Mouse (Mus musculus): ENCODE data around the gene Vmn1r94. TPM values are rescaled to one million over a fixed set of nuclear protein-coding genes. Genes with fewer than 3 reads are reported as not detected.
"Not testable (repeated sequence)": the region's sequence is repeated elsewhere in the genome, so short reads cannot be mapped to it uniquely, and the experiment has no call there.

Gene Vmn1r94
- not detected in 2 replicates for polyA plus RNA-seq (2015; fragmentation: Nextera tagmentation; extraction: Ambion mirVana)

GRCm38 (mm10) chr7:20168277-20168676, at the start of gene Vmn1r94:
TSS of gene Vmn1r94 (minus strand) at chr7:20168377.
- ATAC-seq; H3K27ac ChIP-seq (ENCODE audit: low read length): not testable (repeated sequence)
- WGBS = no CpG with 5 or more reads among the region's 3 CpGs

GRCm38 (mm10) chr7:20205507-20205906, 37.3 kb upstream of the Vmn1r94 start, which contains the start of gene Gm6164:
TSS of gene Gm6164 (minus strand) at chr7:20205607.
- WGBS = no CpG with 5 or more reads among the region's 2 CpGs

More at GRCm38 (mm10) chr7:20168277-20168676, at the start of gene Vmn1r94:
- not testable (repeated sequence) for H3K27me3 ChIP-seq (replicated peaks; ENCODE audit: control insufficient read depth, insufficient read depth, low read length); H3K36me3 ChIP-seq (ENCODE audit: control insufficient read depth, insufficient read depth, low read length); H3K4me3 ChIP-seq (ENCODE audit: low read length); H3K4me1 ChIP-seq (ENCODE audit: control insufficient read depth, insufficient read depth, low read length); H3K4me2 ChIP-seq (ENCODE audit: low read depth, low read length); H3K9ac ChIP-seq (ENCODE audit: low read depth, low read length); H3K9me3 ChIP-seq (ENCODE audit: control insufficient read depth, low read length)

GRCm38 (mm10) chr7:20193410-20193809, 25.2 kb upstream of the Vmn1r94 start, which contains the start of gene Vmn1r95:
TSS of gene Vmn1r95 (plus strand) at chr7:20193710.
- H3K4me3 ChIP-seq (ENCODE audit: low read length); H3K4me2 ChIP-seq (ENCODE audit: low read depth, low read length); H3K9me3 ChIP-seq (ENCODE audit: control insufficient read depth, low read length); H3K27ac ChIP-seq (ENCODE audit: low read length); H3K4me1 ChIP-seq (ENCODE audit: control insufficient read depth, insufficient read depth, low read length); H3K9ac ChIP-seq (ENCODE audit: low read depth, low read length); ATAC-seq; H3K36me3 ChIP-seq (ENCODE audit: control insufficient read depth, insufficient read depth, low read length); H3K27me3 ChIP-seq (replicated peaks; ENCODE audit: control insufficient read depth, insufficient read depth, low read length): not testable (repeated sequence)
- WGBS = no CpG with 5 or more reads among the region's 3 CpGs

More at GRCm38 (mm10) chr7:20205507-20205906, 37.3 kb upstream of the Vmn1r94 start, which contains the start of gene Gm6164:
- not testable (repeated sequence) for H3K4me3 ChIP-seq (ENCODE audit: low read length); H3K4me1 ChIP-seq (ENCODE audit: control insufficient read depth, insufficient read depth, low read length); H3K36me3 ChIP-seq (ENCODE audit: control insufficient read depth, insufficient read depth, low read length); H3K27me3 ChIP-seq (replicated peaks; ENCODE audit: control insufficient read depth, insufficient read depth, low read length); H3K9ac ChIP-seq (ENCODE audit: low read depth, low read length); H3K4me2 ChIP-seq (ENCODE audit: low read depth, low read length); ATAC-seq; H3K27ac ChIP-seq (ENCODE audit: low read length); H3K9me3 ChIP-seq (ENCODE audit: control insufficient read depth, low read length)

GRCm38 (mm10) chr7:20138988-20139387, 29.2 kb downstream of the Vmn1r94 start, which contains the start of gene Vmn1r93:
TSS of gene Vmn1r93 (minus strand) at chr7:20139088.
- not testable (repeated sequence) for H3K4me2 ChIP-seq (ENCODE audit: low read depth, low read length); ATAC-seq; H3K27ac ChIP-seq (ENCODE audit: low read length); H3K9me3 ChIP-seq (ENCODE audit: control insufficient read depth, low read length); H3K9ac ChIP-seq (ENCODE audit: low read depth, low read length); H3K36me3 ChIP-seq (ENCODE audit: control insufficient read depth, insufficient read depth, low read length); H3K4me1 ChIP-seq (ENCODE audit: control insufficient read depth, insufficient read depth, low read length); H3K4me3 ChIP-seq (ENCODE audit: low read length); H3K27me3 ChIP-seq (replicated peaks; ENCODE audit: control insufficient read depth, insufficient read depth, low read length)
- WGBS = no CpG with 5 or more reads among the region's 5 CpGs

GRCm38 (mm10) chr7:20122479-20122878, 45.7 kb downstream of the Vmn1r94 start, which contains the start of gene Gm16442:
TSS of gene Gm16442 (minus strand) at chr7:20122579.
- not testable (repeated sequence) for ATAC-seq; H3K9me3 ChIP-seq (ENCODE audit: control insufficient read depth, low read length); H3K27ac ChIP-seq (ENCODE audit: low read length); H3K27me3 ChIP-seq (replicated peaks; ENCODE audit: control insufficient read depth, insufficient read depth, low read length); H3K36me3 ChIP-seq (ENCODE audit: control insufficient read depth, insufficient read depth, low read length); H3K4me1 ChIP-seq (ENCODE audit: control insufficient read depth, insufficient read depth, low read length); H3K4me3 ChIP-seq (ENCODE audit: low read length); H3K9ac ChIP-seq (ENCODE audit: low read depth, low read length); H3K4me2 ChIP-seq (ENCODE audit: low read depth, low read length)
- WGBS = no CpG with 5 or more reads among the region's 2 CpGs

Other genes starting within 250 kb of the Vmn1r94 start
- gene Pvr, start 247.2 kb downstream of the Vmn1r94 start, polyA plus RNA-seq (2015; fragmentation: Nextera tagmentation; extraction: Ambion mirVana) = 13.9 and 16.5 TPM in 2 replicates
- gene Igsf23, start 217.6 kb downstream of the Vmn1r94 start, polyA plus RNA-seq (2015; fragmentation: Nextera tagmentation; extraction: Ambion mirVana) = 14.7 and 19.1 TPM in 2 replicates
- 3.5 and 6.5 TPM in 2 replicates for gene Ceacam20, start 203.0 kb downstream of the Vmn1r94 start, polyA plus RNA-seq (2015; fragmentation: Nextera tagmentation; extraction: Ambion mirVana)
- 0.75 and 0.76 TPM in 2 replicates for gene Nlrp9b, start 176.9 kb downstream of the Vmn1r94 start, polyA plus RNA-seq (2015; fragmentation: Nextera tagmentation; extraction: Ambion mirVana)
- gene Vmn1r91, start 68.7 kb downstream of the Vmn1r94 start, polyA plus RNA-seq (2015; fragmentation: Nextera tagmentation; extraction: Ambion mirVana) = not detected in 2 replicates
- not detected in 2 replicates for gene Gm16442, start 45.8 kb downstream of the Vmn1r94 start, polyA plus RNA-seq (2015; fragmentation: Nextera tagmentation; extraction: Ambion mirVana)
- gene Vmn1r93, start 29.3 kb downstream of the Vmn1r94 start, polyA plus RNA-seq (2015; fragmentation: Nextera tagmentation; extraction: Ambion mirVana) = not detected in 2 replicates
- gene Vmn1r95, start 25.3 kb upstream of the Vmn1r94 start, polyA plus RNA-seq (2015; fragmentation: Nextera tagmentation; extraction: Ambion mirVana) = not detected in 2 replicates
- not detected in 2 replicates for gene Gm6164, start 37.2 kb upstream of the Vmn1r94 start, polyA plus RNA-seq (2015; fragmentation: Nextera tagmentation; extraction: Ambion mirVana)
- gene Gm4498, start 65.5 kb upstream of the Vmn1r94 start, polyA plus RNA-seq (2015; fragmentation: Nextera tagmentation; extraction: Ambion mirVana) = not detected in 2 replicates
- gene Gm5890, start 94.5 kb upstream of the Vmn1r94 start, polyA plus RNA-seq (2015; fragmentation: Nextera tagmentation; extraction: Ambion mirVana) = not detected in 2 replicates
- gene Gm4133, start 165.7 kb upstream of the Vmn1r94 start, polyA plus RNA-seq (2015; fragmentation: Nextera tagmentation; extraction: Ambion mirVana) = not detected in 2 replicates
- not detected in 2 replicates for gene Gm5728, start 207.0 kb upstream of the Vmn1r94 start, polyA plus RNA-seq (2015; fragmentation: Nextera tagmentation; extraction: Ambion mirVana)
- gene Vmn1r100, start 249.6 kb upstream of the Vmn1r94 start, polyA plus RNA-seq (2015; fragmentation: Nextera tagmentation; extraction: Ambion mirVana) = not detected in 2 replicates